Mouse (Mus musculus) cortical plate, adult 2 months (tissue): Measurements from ENCODE around the gene Arhgap24.

Experiments
- CTCF ChIP-seq: fragments of 200-500 bp; IDR thresholded peaks from 2 replicates; pipeline ENCODE4 v1.5.1; 2011; ENCODE audit warnings: mild to moderate bottlenecking, control low read depth, low read length; ENCODE audit not compliant: insufficient read depth; ENCODE audit errors: extremely low read depth
- POLR2A ChIP-seq: fragments of 200-500 bp; IDR thresholded peaks from 2 replicates; pipeline ENCODE4 v1.6.1; 2011; ENCODE audit warnings: mild to moderate bottlenecking, low read length, control low read depth; ENCODE audit not compliant: insufficient read depth; ENCODE audit errors: extremely low read depth

DNA sequence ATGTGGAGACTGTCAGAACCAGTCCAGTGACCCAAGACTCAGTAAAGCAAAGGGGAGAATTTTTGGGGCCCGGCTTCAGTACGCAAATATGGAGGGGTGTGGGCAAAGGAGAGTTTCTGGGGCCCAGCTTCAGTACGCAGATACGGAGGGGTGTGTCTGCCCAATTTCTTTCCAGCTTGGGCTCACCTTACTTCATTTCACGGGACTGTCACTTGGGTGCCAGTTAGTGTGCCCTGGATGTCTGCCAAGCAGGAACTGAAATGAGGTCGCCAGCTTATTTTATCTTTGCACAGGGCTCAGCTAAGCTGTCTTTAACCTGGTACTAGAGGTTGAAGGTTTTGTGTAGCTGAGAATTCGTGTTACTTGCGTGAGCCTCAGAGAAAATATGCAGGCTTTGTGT, 344.3 kb downstream of the Arhgap24 start:
- TF ChIP-seq CTCF: no peak
- TF ChIP-seq POLR2A: no peak
